Mouse (Mus musculus) heart, embryonic 13.5 days (tissue): ENCODE data around the gene Tppp. TPM values are rescaled to one million over a fixed set of nuclear protein-coding genes. Genes with fewer than 3 reads are reported as not detected.

Source experiments
- ATAC-seq: fragments of 200-750 bp; cut with Nextera tagmentation; 2 replicates; pipeline ENCODE4 v1.8.0; 2017; ENCODE audit warnings: moderate TSS enrichment; ENCODE audit not compliant: insufficient number of reproducible peaks, low FRiP score, low TSS enrichment; ENCODE audit errors: extremely low read depth
- H3K27ac ChIP-seq: fragments of 300-500 bp; sonication (generic); replicated peaks from 2 replicates; pipeline ENCODE4 v1.5.1; 2015; ENCODE audit warnings: moderate library complexity, mild to moderate bottlenecking, inconsistent platforms
- H3K27me3 ChIP-seq: fragments of 300-500 bp; sonication (generic); replicated peaks from 2 replicates; pipeline ENCODE4 v1.6.1; 2015; ENCODE audit warnings: mild to moderate bottlenecking, inconsistent platforms
- H3K36me3 ChIP-seq: fragments of 300-500 bp; sonication (generic); 2 replicates; pipeline ENCODE4 v1.6.1; 2015; ENCODE audit warnings: mild to moderate bottlenecking, inconsistent platforms
- H3K4me1 ChIP-seq: fragments of 300-500 bp; sonication (generic); 2 replicates; pipeline ENCODE4 v1.6.1; 2015; ENCODE audit warnings: inconsistent platforms
- H3K4me2 ChIP-seq: fragments of 300-500 bp; sonication (generic); 2 replicates; pipeline ENCODE4 v1.6.1; 2015; ENCODE audit warnings: inconsistent platforms, mild to moderate bottlenecking, moderate library complexity
- H3K4me3 ChIP-seq: fragments of 300-500 bp; sonication (generic); 2 replicates; pipeline ENCODE4 v1.5.1; 2015; ENCODE audit warnings: moderate library complexity, mild to moderate bottlenecking, inconsistent platforms
- H3K9ac ChIP-seq: fragments of 300-500 bp; sonication (generic); 2 replicates; pipeline ENCODE4 v1.6.1; 2015; ENCODE audit warnings: inconsistent platforms, mild to moderate bottlenecking, moderate library complexity
- H3K9me3 ChIP-seq: fragments of 300-500 bp; sonication (generic); 2 replicates; pipeline ENCODE4 v1.6.1; 2016; ENCODE audit warnings: inconsistent platforms
- WGBS: fragments of 180-500 bp; shearing (Covaris S2); methylation state at CpG from one replicate; pipeline ENCODE4 v1.1.7; 2015; ENCODE audit warnings: mixed read lengths; 5-methylcytosine and 5-hydroxymethylcytosine counted together
- polyA plus RNA-seq: library from polyadenylated mRNA; unstranded; fragments of >200 nt; fragmentation: Nextera tagmentation; extraction: Ambion mirVana; gene quantifications from 2 replicates; pipeline ENCODE4 v1.2.1, GENCODE M21; 2015

Gene Tppp
- polyA plus RNA-seq, 1 experiment from 2014 or later: 3.6 TPM

- WGBS: 13% methylated on average over 2 of the region's 2 CpGs
- Histone ChIP-seq H3K9ac (0 out of 2 replicates have a peak overlapping the region, but pooled peaks have one; percentile 4), H3K4me2 (no peak overlapping the region), H3K27ac (peak overlapping the region; percentile 29; the same call in 1 of the 2 replicates), H3K27me3 (no peaks in the 10 kb centered on the region), H3K9me3 (no peaks in the 10 kb centered on the region), H3K4me1 (peaks cover 33% of the 10 kb centered on the region), H3K4me3 (no peak overlapping the region), H3K36me3 (no peaks in the 10 kb centered on the region)
- no peak for ATAC-seq
Observed at GRCm38 (mm10) chr13:74026215-74026614, 17.0 kb downstream of the Tppp start.

- Histone ChIP-seq H3K27ac (no peak overlapping the region), H3K4me2 (no peak overlapping the region), H3K27me3 (no peaks in the 10 kb centered on the region), H3K36me3 (peaks cover 10% of the 10 kb centered on the region; the same call in 1 of the 2 replicates), H3K9me3 (no peaks in the 10 kb centered on the region), H3K9ac (no peak overlapping the region), H3K4me1 (peaks cover 33% of the 10 kb centered on the region), H3K4me3 (no peak overlapping the region)
- ATAC-seq: no peak
- 49% methylated on average over 2 of the region's 2 CpGs for WGBS
Observed at GRCm38 (mm10) chr13:74028116-74028515, 18.9 kb downstream of the Tppp start.

GRCm38 (mm10) chr13:74029013-74029412 lies 19.8 kb downstream of the Tppp start:
- WGBS: 59% methylated on average over 2 of the region's 2 CpGs
- peak overlapping the region; percentile 8; the same call in 1 of the 2 replicates for H3K27ac ChIP-seq

GRCm38 (mm10) chr13:74030691-74031090 lies 21.5 kb downstream of the Tppp start:
- H3K9me3 ChIP-seq: no peaks in the 10 kb centered on the region
- no peak overlapping the region for H3K4me3 ChIP-seq
- H3K27ac ChIP-seq: no peak overlapping the region
- H3K9ac ChIP-seq: no peak overlapping the region
- H3K4me1 ChIP-seq: peaks cover 21% of the 10 kb centered on the region
- ATAC-seq: no peak
- H3K27me3 ChIP-seq: no peaks in the 10 kb centered on the region
- no peak overlapping the region for H3K4me2 ChIP-seq
- peaks cover 13% of the 10 kb centered on the region for H3K36me3 ChIP-seq
- WGBS: 81% methylated on average over 7 of the region's 7 CpGs

More at GRCm38 (mm10) chr13:74029013-74029412, 19.8 kb downstream of the Tppp start:
- Histone ChIP-seq H3K9me3 (no peaks in the 10 kb centered on the region), H3K27me3 (no peaks in the 10 kb centered on the region), H3K36me3 (peaks cover 11% of the 10 kb centered on the region; the same call in 1 of the 2 replicates), H3K4me2 (no peak overlapping the region), H3K4me1 (peaks cover 33% of the 10 kb centered on the region), H3K9ac (no peak overlapping the region), H3K4me3 (no peak overlapping the region)
- ATAC-seq: no peak

GRCm38 (mm10) chr13:74031133-74031532 lies 21.9 kb downstream of the Tppp start:
- no peaks in the 10 kb centered on the region for H3K9me3 ChIP-seq
- no peaks in the 10 kb centered on the region for H3K27me3 ChIP-seq
- peaks cover 17% of the 10 kb centered on the region for H3K4me1 ChIP-seq
- H3K36me3 ChIP-seq: peaks cover 15% of the 10 kb centered on the region
- no peak overlapping the region for H3K9ac ChIP-seq
- no peak overlapping the region for H3K4me2 ChIP-seq
- no peak overlapping the region for H3K27ac ChIP-seq
- 76% methylated on average over 8 of the region's 8 CpGs for WGBS
- no peak for ATAC-seq
- H3K4me3 ChIP-seq: no peak overlapping the region

GRCm38 (mm10) chr13:74034756-74035155 lies 25.5 kb downstream of the Tppp start:
- no peak overlapping the region for H3K27ac ChIP-seq
- H3K4me2 ChIP-seq: no peak overlapping the region
- H3K9ac ChIP-seq: no peak overlapping the region
- no peaks in the 10 kb centered on the region for H3K9me3 ChIP-seq
- 70% methylated on average over 2 of the region's 2 CpGs for WGBS
- H3K27me3 ChIP-seq: no peaks in the 10 kb centered on the region
- peaks cover 38% of the 10 kb centered on the region for H3K36me3 ChIP-seq
- ATAC-seq: no peak
- no peak overlapping the region for H3K4me3 ChIP-seq
- H3K4me1 ChIP-seq: no peaks in the 10 kb centered on the region

GRCm38 (mm10) chr13:74035776-74036175 lies 26.6 kb downstream of the Tppp start:
- Histone ChIP-seq H3K27me3 (no peaks in the 10 kb centered on the region), H3K27ac (no peak overlapping the region), H3K4me1 (no peaks in the 10 kb centered on the region), H3K9ac (no peak overlapping the region), H3K36me3 (peaks cover 48% of the 10 kb centered on the region), H3K9me3 (no peaks in the 10 kb centered on the region), H3K4me3 (no peak overlapping the region), H3K4me2 (no peak overlapping the region)
- no peak for ATAC-seq
- WGBS: 88% methylated on average over 2 of the region's 2 CpGs

- Histone ChIP-seq H3K36me3 (peaks cover 75% of the 10 kb centered on the region), H3K4me1 (no peaks in the 10 kb centered on the region), H3K4me2 (no peak overlapping the region), H3K9ac (no peak overlapping the region), H3K9me3 (no peaks in the 10 kb centered on the region), H3K27ac (no peak overlapping the region), H3K27me3 (no peaks in the 10 kb centered on the region), H3K4me3 (no peak overlapping the region)
- ATAC-seq: no peak
- 82% methylated on average over 3 of the region's 3 CpGs for WGBS
Observed at GRCm38 (mm10) chr13:74039926-74040325, 30.7 kb downstream of the Tppp start.

- H3K4me3 ChIP-seq: no peak overlapping the region
- 90% methylated on average over 1 of the region's 1 CpGs for WGBS
- H3K9me3 ChIP-seq: no peaks in the 10 kb centered on the region
- H3K4me1 ChIP-seq: peaks cover 4% of the 10 kb centered on the region
- no peak for ATAC-seq
- no peak overlapping the region for H3K27ac ChIP-seq
- H3K27me3 ChIP-seq: no peaks in the 10 kb centered on the region
- peaks cover 53% of the 10 kb centered on the region for H3K36me3 ChIP-seq
- no peak overlapping the region for H3K4me2 ChIP-seq
- no peak overlapping the region for H3K9ac ChIP-seq
Observed at GRCm38 (mm10) chr13:74056194-74056593, 47.0 kb downstream of the Tppp start.

GRCm38 (mm10) chr13:74058081-74058480 lies 48.9 kb downstream of the Tppp start:
- Histone ChIP-seq H3K4me2 (no peak overlapping the region), H3K27ac (no peak overlapping the region), H3K4me1 (peaks cover 7% of the 10 kb centered on the region), H3K4me3 (no peak overlapping the region), H3K27me3 (no peaks in the 10 kb centered on the region), H3K36me3 (peaks cover 34% of the 10 kb centered on the region), H3K9ac (no peak overlapping the region), H3K9me3 (no peaks in the 10 kb centered on the region)
- WGBS: 94% methylated on average over 9 of the region's 9 CpGs
- no peak for ATAC-seq

- ATAC-seq: peak; percentile 91
- no peaks in the 10 kb centered on the region for H3K27me3 ChIP-seq
- H3K4me2 ChIP-seq: peak within 1 kb of the TSS; percentile 73
- WGBS: 3% methylated on average over 48 of the region's 48 CpGs
- H3K9ac ChIP-seq: peak within 1 kb of the TSS; percentile 87
- H3K9me3 ChIP-seq: no peaks in the 10 kb centered on the region
- H3K4me1 ChIP-seq: peaks cover 7% of the 10 kb centered on the region
- peaks cover 14% of the 10 kb centered on the region for H3K36me3 ChIP-seq
- H3K4me3 ChIP-seq: peak within 1 kb of the TSS; percentile 80
- peak within 1 kb of the TSS; percentile 88 for H3K27ac ChIP-seq
Observed at GRCm38 (mm10) chr13:74061613-74062377, 52.6 kb downstream of the Tppp start, which contains the start of gene Cep72. Gene Cep72 (minus strand): TSS chr13:74062299.
